Comparison of ENCODE assay signal across 22 mouse cellular contexts in genomic region chr2:5732047-5732446, GRCm38 (mm10).
"Had no signal": no experiment of that assay in that cellular context is flagged by ENCODE, and none has a peak within 500 bp of the region (broad histone marks: within the 10 kb centered on the region; RNA-seq: fewer than 3 reads in every experiment).

No protein-coding gene starts in this region.

- H3K4me1 ChIP-seq: heart, embryonic 13.5 days; heart, embryonic 15.5 days; liver, embryonic 12.5 days had no signal

- H3K27ac ChIP-seq: heart, adult 2 months; heart, embryonic 13.5 days; heart, embryonic 15.5 days; hindbrain, embryonic 14.5 days; limb, embryonic 13.5 days; limb, embryonic 15.5 days; liver, embryonic 12.5 days had no signal

- H3K9me3 ChIP-seq: heart, embryonic 13.5 days; heart, embryonic 15.5 days; limb, embryonic 13.5 days; limb, embryonic 15.5 days; liver, embryonic 12.5 days had no signal

- ATAC-seq: forebrain, embryonic 16.5 days; hindbrain, embryonic 16.5 days; inflammation-experienced regulatory T-cells, adult 6 months; liver, embryonic 12.5 days had no signal

- H3K36me3 ChIP-seq: heart, embryonic 13.5 days; heart, embryonic 15.5 days; limb, embryonic 13.5 days; limb, embryonic 15.5 days; liver, embryonic 12.5 days had no signal

- H3K27me3 ChIP-seq: heart, embryonic 13.5 days; heart, embryonic 15.5 days; limb, embryonic 13.5 days; limb, embryonic 15.5 days had no signal

- H3K4me2 ChIP-seq: heart, embryonic 11.5 days; heart, embryonic 13.5 days; heart, embryonic 15.5 days; hindbrain, embryonic 14.5 days; limb, embryonic 13.5 days; limb, embryonic 15.5 days; liver, embryonic 12.5 days had no signal

- H3K9ac ChIP-seq: heart, embryonic 13.5 days; heart, embryonic 15.5 days; hindbrain, embryonic 14.5 days; limb, embryonic 13.5 days; limb, embryonic 15.5 days; liver, embryonic 12.5 days had no signal

- DNase-seq: gastrocnemius, postnatal 14 days; gastrocnemius, postnatal 36 days; heart, adult 11 months; heart, adult 2 months; heart, postnatal 14 days; heart, postnatal 36 days; kidney, adult 18-20 months; kidney, adult 8-10 months; kidney, postnatal 10 days; kidney, postnatal 36 days; layer of hippocampus, postnatal 36 days; left cerebral cortex, postnatal 4 days had no signal

- H3K4me3 ChIP-seq: heart, adult 2 months; heart, embryonic 13.5 days; heart, embryonic 15.5 days; limb, embryonic 13.5 days; limb, embryonic 15.5 days; liver, embryonic 12.5 days had no signal
